8 mouse cellular contexts compared by ENCODE assay signal in genomic region chr2:4717769-4718661, GRCm38 (mm10). TPM values are rescaled to one million over a fixed set of nuclear protein-coding genes. Genes with fewer than 3 reads are reported as not detected.
DNase-seq lines count a peak whose midpoint lies in the region; ATAC-seq and TF ChIP-seq lines count a peak whose summit lies in the region.

Bend7 (plus strand) TSS chr2:4717831.

- no peak within 1 kb of the TSS for H3K27ac ChIP-seq in thymus, adult 2 months (ENCODE audit: control insufficient read depth, insufficient read depth, low read length)
- H3K27ac ChIP-seq in embryonic facial prominence, embryonic 13.5 days: no peak within 1 kb of the TSS
- peak within 1 kb of the TSS; percentile 49 for H3K27ac ChIP-seq in heart, postnatal 0 days (ENCODE audit: low read depth)

- no peak for TF ChIP-seq CTCF in thymus, adult 2 months (IDR thresholded peaks at IDR 0.05; ENCODE audit: borderline replicate concordance, control insufficient read depth, extremely low read depth, insufficient read depth, low read length, poor library complexity)
- no peak for TF ChIP-seq CTCF in heart, postnatal 0 days (IDR thresholded peaks at IDR 0.05; ENCODE audit: low read depth)

- 3% methylated on average over 123 of the region's 124 CpGs for WGBS in thymus, adult 2 months
- under 1% methylated on average over 90 of the region's 124 CpGs for WGBS in embryonic facial prominence, embryonic 13.5 days
- under 1% methylated on average over 71 of the region's 124 CpGs for WGBS in heart, postnatal 0 days

- no peaks in the 10 kb centered on the region for H3K9me3 ChIP-seq in embryonic facial prominence, embryonic 13.5 days
- H3K9me3 ChIP-seq in heart, postnatal 0 days (replicated peaks; ENCODE audit: control insufficient read depth, low read length): no peaks in the 10 kb centered on the region

- peaks cover 12% of the 10 kb centered on the region for H3K27me3 ChIP-seq in thymus, adult 2 months (ENCODE audit: control insufficient read depth, insufficient read depth, low read length)
- H3K27me3 ChIP-seq in embryonic facial prominence, embryonic 13.5 days: peaks cover 51% of the 10 kb centered on the region
- H3K27me3 ChIP-seq in heart, postnatal 0 days (ENCODE audit: control insufficient read depth, insufficient read depth, low read length): peaks cover 14% of the 10 kb centered on the region

- ATAC-seq in embryonic facial prominence, embryonic 13.5 days (ENCODE audit: insufficient number of reproducible peaks, insufficient read depth, low FRiP score, low TSS enrichment, low read depth): peak; percentile 67
- peak; percentile 87 for ATAC-seq in heart, postnatal 0 days (ENCODE audit: insufficient read depth, low read depth)
- no peak for ATAC-seq in CD4-positive, CD25-positive, alpha-beta regulatory T cell, adult 4 months

- no peak for TF ChIP-seq EP300 in heart, postnatal 0 days (IDR thresholded peaks at IDR 0.05; ENCODE audit: low read depth)

- H3K36me3 ChIP-seq in thymus, adult 2 months (ENCODE audit: control insufficient read depth, insufficient read depth, low read length): no peaks in the 10 kb centered on the region
- no peaks in the 10 kb centered on the region for H3K36me3 ChIP-seq in embryonic facial prominence, embryonic 13.5 days
- no peaks in the 10 kb centered on the region for H3K36me3 ChIP-seq in heart, postnatal 0 days (replicated peaks; ENCODE audit: control insufficient read depth, insufficient read depth, low read length)

- no peaks in the 10 kb centered on the region; the same call in 1 of the 2 replicates for H3K4me1 ChIP-seq in thymus, adult 2 months (replicated peaks; ENCODE audit: control insufficient read depth, insufficient read depth, low read length)
- H3K4me1 ChIP-seq in embryonic facial prominence, embryonic 13.5 days: no peaks in the 10 kb centered on the region
- H3K4me1 ChIP-seq in heart, postnatal 0 days (ENCODE audit: control insufficient read depth, insufficient read depth): no peaks in the 10 kb centered on the region

- H3K4me2 ChIP-seq in embryonic facial prominence, embryonic 13.5 days: peak within 1 kb of the TSS; percentile 91
- peak within 1 kb of the TSS; percentile 86 for H3K4me2 ChIP-seq in heart, postnatal 0 days (ENCODE audit: low read depth, low read length)

- H3K4me3 ChIP-seq in thymus, adult 2 months (ENCODE audit: control insufficient read depth, insufficient read depth, low read length): peak within 1 kb of the TSS; percentile 67
- peak within 1 kb of the TSS; percentile 74 for H3K4me3 ChIP-seq in embryonic facial prominence, embryonic 13.5 days
- peak within 1 kb of the TSS; percentile 84 for H3K4me3 ChIP-seq in heart, postnatal 0 days (ENCODE audit: low read depth, low read length)

- peak within 1 kb of the TSS; percentile 77 for H3K9ac ChIP-seq in embryonic facial prominence, embryonic 13.5 days
- H3K9ac ChIP-seq in heart, postnatal 0 days (replicated peaks; ENCODE audit: low read depth, low read length): peak within 1 kb of the TSS; percentile 74

- TF ChIP-seq POLR2A in thymus, adult 2 months (IDR thresholded peaks at IDR 0.05; ENCODE audit: control insufficient read depth, extremely low read depth, insufficient read depth, low read length, poor library complexity): no peak

- peak; percentile 3 for DNase-seq in thymus, adult 2 months
- DNase-seq in thymus, adult 18-20 months: no peak
- peak; percentile 39 for DNase-seq in heart, postnatal 0 days (ENCODE audit: low spot score)
- peak; percentile 72 for DNase-seq in kidney, postnatal 14 days
- DNase-seq in lung, postnatal 10 days: peak; percentile 45
- peak; percentile 21 for DNase-seq in right cerebral cortex, postnatal 25 days

RNA-seq across cellular contexts. Expression of gene Bend7, which starts in this region (rescaled TPM):
- 0.48 and 0.61 TPM in 2 replicates for polyA plus RNA-seq in thymus, adult 2 months (2012; rRNA removed)
- 1.4 and 2.7 TPM in 2 replicates for polyA plus RNA-seq in embryonic facial prominence, embryonic 13.5 days (2015; fragmentation: Nextera tagmentation; extraction: Ambion mirVana)
- total RNA-seq in heart, postnatal 0 days (2014; rRNA removed; ENCODE audit: low replicate concordance): 2.0 and 2.5 TPM in 2 replicates
- 2.6 and 3.0 TPM in 2 replicates for polyA plus RNA-seq in heart, postnatal 0 days (2015; fragmentation: Nextera tagmentation; extraction: Ambion mirVana)
- not detected for polyA plus RNA-seq in CD4-positive, CD25-positive, alpha-beta regulatory T cell, adult 4 months (2017; shearing (Covaris generic))

Comparison
In these comparisons a context has a peak if more than half of its experiments do, and no peak if none do; other contexts are left out.
1. Peak in DNase-seq and H3K4me3 ChIP-seq in thymus, adult 2 months; RNA of the gene not detected or under 1 TPM.
2. DNase-seq: peak in heart, postnatal 0 days (single experiment), kidney, postnatal 14 days (single experiment), lung, postnatal 10 days (single experiment) and right cerebral cortex, postnatal 25 days (single experiment); none in thymus, adult 18-20 months (0 of 2).
3. Peak in every context shown above with its lines, with median percentiles within 50 percentile points of each other: H3K4me3 ChIP-seq.